Mouse (Mus musculus): ENCODE measurements at regions not wholly inside any gene's neighbourhood (a gene's known extent, or its start where the extent isn't known, plus 50 kb on each side); places are given as distances from the start of the nearest gene placed in this dataset.

GRCm38 (mm10) chr5:69877100-69877499 is 285.0 kb upstream of the Gnpda2 start:
- H3K36me3 ChIP-seq (ENCODE audit: control insufficient read depth, insufficient read depth, low read length): no peaks in the 10 kb centered on the region
- 77% methylated on average over 4 of the region's 4 CpGs for WGBS
- H3K4me1 ChIP-seq (replicated peaks; ENCODE audit: control insufficient read depth, insufficient read depth, low read length): no peaks in the 10 kb centered on the region
- no peak for ATAC-seq (replicated peaks; ENCODE audit: low FRiP score, low TSS enrichment, low read depth)
- no peak overlapping the region for H3K9ac ChIP-seq (ENCODE audit: low read length)
- H3K4me3 ChIP-seq (ENCODE audit: low read depth, low read length): no peak overlapping the region
- no peaks in the 10 kb centered on the region for H3K27me3 ChIP-seq (replicated peaks; ENCODE audit: control insufficient read depth, insufficient read depth, low read length)
- H3K9me3 ChIP-seq (ENCODE audit: control insufficient read depth, low read length): no peaks in the 10 kb centered on the region
- H3K27ac ChIP-seq (ENCODE audit: low read depth): no peak overlapping the region
- DNase-seq (ENCODE audit: low spot score): no peak
- H3K4me2 ChIP-seq (ENCODE audit: low read length): no peak overlapping the region

- no peak overlapping the region for H3K4me2 ChIP-seq (ENCODE audit: low read length)
- H3K9ac ChIP-seq (ENCODE audit: low read length): no peak overlapping the region
- no peaks in the 10 kb centered on the region for H3K4me1 ChIP-seq (replicated peaks; ENCODE audit: control insufficient read depth, insufficient read depth, low read length)
- DNase-seq (ENCODE audit: low spot score) (no peak), ATAC-seq (replicated peaks; ENCODE audit: low FRiP score, low TSS enrichment, low read depth) (no peak)
- no peak overlapping the region for H3K27ac ChIP-seq (ENCODE audit: low read depth)
- 76% methylated on average over 3 of the region's 3 CpGs for WGBS
- H3K36me3 ChIP-seq (ENCODE audit: control insufficient read depth, insufficient read depth, low read length): no peaks in the 10 kb centered on the region
- no peaks in the 10 kb centered on the region for H3K27me3 ChIP-seq (replicated peaks; ENCODE audit: control insufficient read depth, insufficient read depth, low read length)
- H3K4me3 ChIP-seq (ENCODE audit: low read depth, low read length): no peak overlapping the region
- H3K9me3 ChIP-seq (ENCODE audit: control insufficient read depth, low read length): no peaks in the 10 kb centered on the region
Measured at GRCm38 (mm10) chr5:69863027-69863426, 270.9 kb upstream of the Gnpda2 start.

- Histone ChIP-seq H3K36me3 (ENCODE audit: control insufficient read depth, insufficient read depth, low read length) (no peaks in the 10 kb centered on the region), H3K4me2 (ENCODE audit: low read length) (no peak overlapping the region), H3K4me3 (ENCODE audit: low read depth, low read length) (no peak overlapping the region), H3K27ac (ENCODE audit: low read depth) (no peak overlapping the region), H3K27me3 (replicated peaks; ENCODE audit: control insufficient read depth, insufficient read depth, low read length) (no peaks in the 10 kb centered on the region), H3K9ac (ENCODE audit: low read length) (no peak overlapping the region), H3K4me1 (replicated peaks; ENCODE audit: control insufficient read depth, insufficient read depth, low read length) (no peaks in the 10 kb centered on the region), H3K9me3 (ENCODE audit: control insufficient read depth, low read length) (no peaks in the 10 kb centered on the region)
- ATAC-seq (replicated peaks; ENCODE audit: low FRiP score, low TSS enrichment, low read depth): no peak
- 48% methylated on average over 1 of the region's 1 CpGs for WGBS
- DNase-seq (ENCODE audit: low spot score): no peak
Measured at GRCm38 (mm10) chr5:69844809-69845208, 252.7 kb upstream of the Gnpda2 start.

GRCm38 (mm10) chr5:69837947-69838710 is 246.0 kb upstream of the Gnpda2 start:
- WGBS: 77% methylated on average over 7 of the region's 7 CpGs

GRCm38 (mm10) chr5:69836356-69836755 is 244.2 kb upstream of the Gnpda2 start:
- ATAC-seq (replicated peaks; ENCODE audit: low FRiP score, low TSS enrichment, low read depth) (no peak), DNase-seq (ENCODE audit: low spot score) (no peak)
- H3K4me2 ChIP-seq (ENCODE audit: low read length): no peak overlapping the region
- no peaks in the 10 kb centered on the region for H3K27me3 ChIP-seq (replicated peaks; ENCODE audit: control insufficient read depth, insufficient read depth, low read length)
- H3K4me3 ChIP-seq (ENCODE audit: low read depth, low read length): no peak overlapping the region
- no peaks in the 10 kb centered on the region for H3K36me3 ChIP-seq (ENCODE audit: control insufficient read depth, insufficient read depth, low read length)
- no peak overlapping the region for H3K27ac ChIP-seq (ENCODE audit: low read depth)
- no peaks in the 10 kb centered on the region for H3K9me3 ChIP-seq (ENCODE audit: control insufficient read depth, low read length)
- no peak overlapping the region for H3K9ac ChIP-seq (ENCODE audit: low read length)
- no peaks in the 10 kb centered on the region for H3K4me1 ChIP-seq (replicated peaks; ENCODE audit: control insufficient read depth, insufficient read depth, low read length)
- 76% methylated on average over 8 of the region's 8 CpGs for WGBS

More at GRCm38 (mm10) chr5:69837947-69838710, 246.0 kb upstream of the Gnpda2 start:
- H3K9ac ChIP-seq (ENCODE audit: low read length): no peak overlapping the region
- no peaks in the 10 kb centered on the region for H3K27me3 ChIP-seq (replicated peaks; ENCODE audit: control insufficient read depth, insufficient read depth, low read length)
- H3K4me3 ChIP-seq (ENCODE audit: low read depth, low read length): no peak overlapping the region
- H3K36me3 ChIP-seq (ENCODE audit: control insufficient read depth, insufficient read depth, low read length): no peaks in the 10 kb centered on the region
- ATAC-seq (replicated peaks; ENCODE audit: low FRiP score, low TSS enrichment, low read depth) (no peak), DNase-seq (ENCODE audit: low spot score) (no peak)
- H3K9me3 ChIP-seq (ENCODE audit: control insufficient read depth, low read length): no peaks in the 10 kb centered on the region
- no peak overlapping the region for H3K4me2 ChIP-seq (ENCODE audit: low read length)
- no peaks in the 10 kb centered on the region for H3K4me1 ChIP-seq (replicated peaks; ENCODE audit: control insufficient read depth, insufficient read depth, low read length)
- no peak overlapping the region for H3K27ac ChIP-seq (ENCODE audit: low read depth)

- Histone ChIP-seq H3K27me3 (replicated peaks; ENCODE audit: control insufficient read depth, insufficient read depth, low read length) (no peaks in the 10 kb centered on the region), H3K4me3 (ENCODE audit: low read depth, low read length) (no peak overlapping the region), H3K4me1 (replicated peaks; ENCODE audit: control insufficient read depth, insufficient read depth, low read length) (no peaks in the 10 kb centered on the region), H3K36me3 (ENCODE audit: control insufficient read depth, insufficient read depth, low read length) (no peaks in the 10 kb centered on the region), H3K27ac (ENCODE audit: low read depth) (no peak overlapping the region), H3K9me3 (ENCODE audit: control insufficient read depth, low read length) (no peaks in the 10 kb centered on the region), H3K9ac (ENCODE audit: low read length) (no peak overlapping the region), H3K4me2 (ENCODE audit: low read length) (no peak overlapping the region)
- ATAC-seq (replicated peaks; ENCODE audit: low FRiP score, low TSS enrichment, low read depth): no peak
- no peak for DNase-seq (ENCODE audit: low spot score)
- WGBS: 85% methylated on average over 8 of the region's 8 CpGs
Measured at GRCm38 (mm10) chr5:69835162-69835561, 243.0 kb upstream of the Gnpda2 start.

- Histone ChIP-seq H3K27ac (ENCODE audit: low read depth) (no peak overlapping the region), H3K4me3 (ENCODE audit: low read depth, low read length) (no peak overlapping the region), H3K9me3 (ENCODE audit: control insufficient read depth, low read length) (no peaks in the 10 kb centered on the region), H3K9ac (ENCODE audit: low read length) (no peak overlapping the region), H3K36me3 (ENCODE audit: control insufficient read depth, insufficient read depth, low read length) (no peaks in the 10 kb centered on the region), H3K4me1 (replicated peaks; ENCODE audit: control insufficient read depth, insufficient read depth, low read length) (no peaks in the 10 kb centered on the region), H3K27me3 (replicated peaks; ENCODE audit: control insufficient read depth, insufficient read depth, low read length) (no peaks in the 10 kb centered on the region), H3K4me2 (ENCODE audit: low read length) (no peak overlapping the region)
- no peak for ATAC-seq (replicated peaks; ENCODE audit: low FRiP score, low TSS enrichment, low read depth)
- WGBS: 70% methylated on average over 4 of the region's 4 CpGs
- DNase-seq (ENCODE audit: low spot score): no peak
Measured at GRCm38 (mm10) chr5:69817778-69818177, 225.6 kb upstream of the Gnpda2 start.

- H3K27ac ChIP-seq (ENCODE audit: low read depth): no peak overlapping the region
- DNase-seq (ENCODE audit: low spot score) (no peak), ATAC-seq (replicated peaks; ENCODE audit: low FRiP score, low TSS enrichment, low read depth) (no peak)
- H3K9me3 ChIP-seq (ENCODE audit: control insufficient read depth, low read length): no peaks in the 10 kb centered on the region
- no peaks in the 10 kb centered on the region for H3K36me3 ChIP-seq (ENCODE audit: control insufficient read depth, insufficient read depth, low read length)
- H3K9ac ChIP-seq (ENCODE audit: low read length): no peak overlapping the region
- no peak overlapping the region for H3K4me2 ChIP-seq (ENCODE audit: low read length)
- WGBS: 69% methylated on average over 5 of the region's 5 CpGs
- no peaks in the 10 kb centered on the region for H3K27me3 ChIP-seq (replicated peaks; ENCODE audit: control insufficient read depth, insufficient read depth, low read length)
- no peaks in the 10 kb centered on the region for H3K4me1 ChIP-seq (replicated peaks; ENCODE audit: control insufficient read depth, insufficient read depth, low read length)
- H3K4me3 ChIP-seq (ENCODE audit: low read depth, low read length): no peak overlapping the region
Measured at GRCm38 (mm10) chr5:69817035-69817434, 224.9 kb upstream of the Gnpda2 start.

GRCm38 (mm10) chr5:69815356-69815755 is 223.2 kb upstream of the Gnpda2 start:
- no peaks in the 10 kb centered on the region for H3K36me3 ChIP-seq (ENCODE audit: control insufficient read depth, insufficient read depth, low read length)
- no peaks in the 10 kb centered on the region for H3K4me1 ChIP-seq (replicated peaks; ENCODE audit: control insufficient read depth, insufficient read depth, low read length)
- no peaks in the 10 kb centered on the region for H3K9me3 ChIP-seq (ENCODE audit: control insufficient read depth, low read length)
- DNase-seq (ENCODE audit: low spot score) (no peak), ATAC-seq (replicated peaks; ENCODE audit: low FRiP score, low TSS enrichment, low read depth) (no peak)
- 39% methylated on average over 1 of the region's 1 CpGs for WGBS
- H3K27me3 ChIP-seq (replicated peaks; ENCODE audit: control insufficient read depth, insufficient read depth, low read length): no peaks in the 10 kb centered on the region
- no peak overlapping the region for H3K4me3 ChIP-seq (ENCODE audit: low read depth, low read length)
- no peak overlapping the region for H3K27ac ChIP-seq (ENCODE audit: low read depth)
- no peak overlapping the region for H3K4me2 ChIP-seq (ENCODE audit: low read length)
- no peak overlapping the region for H3K9ac ChIP-seq (ENCODE audit: low read length)
